Mouse (Mus musculus) midbrain, embryonic 12.5 days (tissue): ENCODE data around the gene Ankrd28. TPM values are rescaled to one million over a fixed set of nuclear protein-coding genes. Genes with fewer than 3 reads are reported as not detected.
A peak's percentile ranks its signal among the peaks of the same experiment; 100 is the strongest.
"Not testable (repeated sequence)": the region's sequence is repeated elsewhere in the genome, so short reads cannot be mapped to it uniquely, and the experiment has no call there.

Experiments used
- ATAC-seq: fragments of 200-750 bp; cut with Nextera tagmentation; 2 replicates; pipeline ENCODE4 v1.8.0; 2017; ENCODE audit warnings: low read depth, moderate TSS enrichment, moderate library complexity; ENCODE audit not compliant: low FRiP score
- H3K27ac ChIP-seq: fragments of 300-500 bp; sonication (generic); replicated peaks from 2 replicates; pipeline ENCODE4 v1.5.1; 2016; ENCODE audit warnings: mild to moderate bottlenecking
- H3K27me3 ChIP-seq: fragments of 300-500 bp; sonication (generic); 2 replicates; pipeline ENCODE4 v1.6.1; 2016; ENCODE audit warnings: mild to moderate bottlenecking
- H3K36me3 ChIP-seq: fragments of 300-500 bp; sonication (generic); 2 replicates; pipeline ENCODE4 v1.6.1; 2016
- H3K4me1 ChIP-seq: fragments of 300-500 bp; sonication (generic); 2 replicates; pipeline ENCODE4 v1.6.1; 2016
- H3K4me2 ChIP-seq: fragments of 300-500 bp; sonication (generic); replicated peaks from 2 replicates; pipeline ENCODE4 v1.6.1; 2016; ENCODE audit warnings: mild to moderate bottlenecking, moderate library complexity
- H3K4me3 ChIP-seq: fragments of 300-500 bp; sonication (generic); 2 replicates; pipeline ENCODE4 v1.5.1; 2016; ENCODE audit warnings: mild to moderate bottlenecking
- H3K9ac ChIP-seq: fragments of 300-500 bp; sonication (generic); replicated peaks from 2 replicates; pipeline ENCODE4 v1.6.1; 2016; ENCODE audit warnings: mild to moderate bottlenecking, moderate library complexity
- H3K9me3 ChIP-seq: fragments of 300-500 bp; sonication (generic); 2 replicates; pipeline ENCODE4 v1.6.1; 2016; ENCODE audit warnings: mild to moderate bottlenecking
- WGBS: fragments of 180-500 bp; shearing (Covaris S2); methylation state at CpG from one replicate; pipeline ENCODE4 v1.1.7; 2016; 5-methylcytosine and 5-hydroxymethylcytosine counted together
- polyA plus RNA-seq: library from polyadenylated mRNA; unstranded; fragments of >200 nt; fragmentation: Nextera tagmentation; extraction: Ambion mirVana; gene quantifications from 2 replicates; pipeline ENCODE4 v1.2.1, GENCODE M21; 2016

The Ankrd28 gene
- polyA plus RNA-seq, result 13.5 and 13.9 TPM in 2 replicates

GRCm38 (mm10) chr14:31830571-31831369 lies at the start of gene Ankrd28:
Gene Ankrd28, minus strand, starts transcription at chr14:31830651.
- Histone ChIP-seq H3K36me3 (no peaks in the 10 kb centered on the region), H3K27me3 (no peaks in the 10 kb centered on the region), H3K4me3 (peak within 1 kb of the TSS; percentile 97), H3K4me2 (peak within 1 kb of the TSS; percentile 84), H3K27ac (peak within 1 kb of the TSS; percentile 95), H3K9me3 (no peaks in the 10 kb centered on the region), H3K9ac (peak within 1 kb of the TSS; percentile 91), H3K4me1 (peaks cover 12% of the 10 kb centered on the region; the same call in 1 of the 2 replicates)
- peak; percentile 98 for ATAC-seq
- under 1% methylated on average over 65 of the region's 81 CpGs for WGBS

- ATAC-seq, result no peak
- 94% methylated on average over 6 of the region's 6 CpGs for WGBS
These were observed 49.0 kb upstream of the Ankrd28 start for GRCm38 (mm10) chr14:31879456-31879855.

GRCm38 (mm10) chr14:31872130-31872529 lies 41.7 kb upstream of the Ankrd28 start:
- H3K4me2 ChIP-seq, result no peak overlapping the region
- no peak overlapping the region for H3K9ac ChIP-seq
- no peak for ATAC-seq
- H3K27me3 ChIP-seq, result no peaks in the 10 kb centered on the region
- no peak overlapping the region for H3K27ac ChIP-seq
- H3K4me1 ChIP-seq, result no peaks in the 10 kb centered on the region
- no peaks in the 10 kb centered on the region for H3K36me3 ChIP-seq
- WGBS, result 72% methylated on average over 5 of the region's 5 CpGs
- peaks cover 2% of the 10 kb centered on the region; the same call in 1 of the 2 replicates for H3K9me3 ChIP-seq
- no peak overlapping the region for H3K4me3 ChIP-seq

More at GRCm38 (mm10) chr14:31879456-31879855, 49.0 kb upstream of the Ankrd28 start:
- no peaks in the 10 kb centered on the region for H3K9me3 ChIP-seq
- H3K4me1 ChIP-seq, result no peaks in the 10 kb centered on the region
- H3K4me3 ChIP-seq, result no peak overlapping the region
- no peaks in the 10 kb centered on the region for H3K36me3 ChIP-seq
- no peaks in the 10 kb centered on the region for H3K27me3 ChIP-seq
- no peak overlapping the region for H3K27ac ChIP-seq
- no peak overlapping the region for H3K9ac ChIP-seq
- no peak overlapping the region for H3K4me2 ChIP-seq

GRCm38 (mm10) chr14:31870436-31870835 lies 40.0 kb upstream of the Ankrd28 start:
- peaks cover 15% of the 10 kb centered on the region for H3K9me3 ChIP-seq
- H3K36me3 ChIP-seq, result no peaks in the 10 kb centered on the region
- no peaks in the 10 kb centered on the region for H3K4me1 ChIP-seq
- no peak overlapping the region for H3K4me3 ChIP-seq
- no peak overlapping the region for H3K27ac ChIP-seq
- H3K9ac ChIP-seq, result no peak overlapping the region
- ATAC-seq, result no peak
- no peak overlapping the region for H3K4me2 ChIP-seq
- no peaks in the 10 kb centered on the region for H3K27me3 ChIP-seq
- WGBS, result 86% methylated on average over 5 of the region's 5 CpGs

- H3K9ac ChIP-seq, result no peak overlapping the region
- H3K27ac ChIP-seq, result no peak overlapping the region
- no peak for ATAC-seq
- no peaks in the 10 kb centered on the region for H3K27me3 ChIP-seq
- H3K4me1 ChIP-seq, result no peaks in the 10 kb centered on the region
- WGBS, result 90% methylated on average over 1 of the region's 1 CpGs
- H3K4me3 ChIP-seq, result no peak overlapping the region
- no peak overlapping the region for H3K4me2 ChIP-seq
- no peaks in the 10 kb centered on the region for H3K36me3 ChIP-seq
- peaks cover 15% of the 10 kb centered on the region for H3K9me3 ChIP-seq
These were observed 38.1 kb upstream of the Ankrd28 start for GRCm38 (mm10) chr14:31868591-31868990.

GRCm38 (mm10) chr14:31866366-31866765 lies 35.9 kb upstream of the Ankrd28 start:
- not testable (repeated sequence) for H3K4me2 ChIP-seq, H3K9ac ChIP-seq, H3K4me3 ChIP-seq, ATAC-seq, H3K4me1 ChIP-seq, H3K27ac ChIP-seq, H3K36me3 ChIP-seq, H3K27me3 ChIP-seq
- H3K9me3 ChIP-seq, result peaks cover 25% of the 10 kb centered on the region
- WGBS, result 96% methylated on average over 10 of the region's 10 CpGs

GRCm38 (mm10) chr14:31858679-31859078 lies 28.2 kb upstream of the Ankrd28 start:
- 96% methylated on average over 2 of the region's 2 CpGs for WGBS
- no peaks in the 10 kb centered on the region for H3K27me3 ChIP-seq

GRCm38 (mm10) chr14:31857096-31857975 lies 26.9 kb upstream of the Ankrd28 start:
- H3K9me3 ChIP-seq, result peaks cover 8% of the 10 kb centered on the region
- WGBS, result 80% methylated on average over 11 of the region's 11 CpGs

More at GRCm38 (mm10) chr14:31858679-31859078, 28.2 kb upstream of the Ankrd28 start:
- no peak overlapping the region for H3K4me2 ChIP-seq
- H3K4me3 ChIP-seq, result no peak overlapping the region
- no peaks in the 10 kb centered on the region for H3K36me3 ChIP-seq
- H3K9me3 ChIP-seq, result peaks cover 9% of the 10 kb centered on the region
- ATAC-seq, result no peak
- H3K27ac ChIP-seq, result no peak overlapping the region
- H3K4me1 ChIP-seq, result no peaks in the 10 kb centered on the region
- H3K9ac ChIP-seq, result no peak overlapping the region

GRCm38 (mm10) chr14:31856007-31856406 lies 25.6 kb upstream of the Ankrd28 start:
- H3K4me1 ChIP-seq, result no peaks in the 10 kb centered on the region
- H3K4me3 ChIP-seq, result no peak overlapping the region
- H3K36me3 ChIP-seq, result no peaks in the 10 kb centered on the region
- H3K4me2 ChIP-seq, result no peak overlapping the region
- no peak overlapping the region for H3K27ac ChIP-seq
- no peaks in the 10 kb centered on the region for H3K9me3 ChIP-seq
- no peaks in the 10 kb centered on the region for H3K27me3 ChIP-seq
- no peak for ATAC-seq
- H3K9ac ChIP-seq, result no peak overlapping the region
- 85% methylated on average over 5 of the region's 5 CpGs for WGBS

More at GRCm38 (mm10) chr14:31857096-31857975, 26.9 kb upstream of the Ankrd28 start:
- H3K27ac ChIP-seq, result no peak overlapping the region
- H3K36me3 ChIP-seq, result no peaks in the 10 kb centered on the region
- no peaks in the 10 kb centered on the region for H3K4me1 ChIP-seq
- ATAC-seq, result no peak
- no peaks in the 10 kb centered on the region for H3K27me3 ChIP-seq
- no peak overlapping the region for H3K4me2 ChIP-seq
- no peak overlapping the region for H3K4me3 ChIP-seq
- H3K9ac ChIP-seq, result no peak overlapping the region

- Histone ChIP-seq H3K36me3 (no peaks in the 10 kb centered on the region), H3K27ac (no peak overlapping the region), H3K4me3 (no peak overlapping the region), H3K4me1 (no peaks in the 10 kb centered on the region), H3K4me2 (no peak overlapping the region), H3K9me3 (no peaks in the 10 kb centered on the region), H3K27me3 (no peaks in the 10 kb centered on the region), H3K9ac (no peak overlapping the region)
- ATAC-seq, result no peak
- 73% methylated on average over 4 of the region's 4 CpGs for WGBS
These were observed 24.2 kb upstream of the Ankrd28 start for GRCm38 (mm10) chr14:31854667-31855066.

GRCm38 (mm10) chr14:31843571-31843970 lies 13.1 kb upstream of the Ankrd28 start:
- Histone ChIP-seq H3K4me2 (no peak overlapping the region), H3K36me3 (no peaks in the 10 kb centered on the region), H3K9ac (no peak overlapping the region), H3K27me3 (no peaks in the 10 kb centered on the region), H3K4me3 (no peak overlapping the region), H3K9me3 (no peaks in the 10 kb centered on the region), H3K27ac (no peak overlapping the region), H3K4me1 (no peaks in the 10 kb centered on the region)
- ATAC-seq, result no peak
- 84% methylated on average over 4 of the region's 4 CpGs for WGBS

- H3K4me2 ChIP-seq, result peak overlapping the region; percentile 13; the same call in 1 of the 2 replicates
These were observed 1.6 kb upstream of the Ankrd28 start for GRCm38 (mm10) chr14:31832022-31832421.

More at GRCm38 (mm10) chr14:31832022-31832421, 1.6 kb upstream of the Ankrd28 start:
- ATAC-seq, result no peak
- Histone ChIP-seq H3K27ac (no peak overlapping the region), H3K9ac (no peak overlapping the region), H3K9me3 (peaks cover 6% of the 10 kb centered on the region), H3K27me3 (no peaks in the 10 kb centered on the region), H3K4me3 (no peak overlapping the region), H3K4me1 (peaks cover 12% of the 10 kb centered on the region; the same call in 1 of the 2 replicates), H3K36me3 (no peaks in the 10 kb centered on the region)
- 66% methylated on average over 4 of the region's 4 CpGs for WGBS
